Mouse (Mus musculus) ZHBTc4 (cell line): Measurements from ENCODE around the gene Cyct.

Source experiments
- DNase-seq: peaks from one replicate; pipeline ENCODE4 v3.0.0-alpha.2; 2011; ENCODE audit warnings: low read depth, low spot score

The Cyct gene

GRCm38 (mm10) chr2:76338215-76339156, 21.8 kb downstream of the Cyct start, which contains the start of gene Pde11a:
Gene Pde11a, minus strand, starts transcription at chr2:76338774.
- peak; percentile 83 for DNase-seq

GRCm38 (mm10) chr2:76334596-76334995, 25.7 kb downstream of the Cyct start:
- peak; percentile 61 for DNase-seq

- DNase-seq, result no peak
These were observed 28.0 kb downstream of the Cyct start for GRCm38 (mm10) chr2:76332161-76332805.

- DNase-seq, result no peak
These were observed 30.2 kb downstream of the Cyct start for GRCm38 (mm10) chr2:76330081-76330480.

DNA sequence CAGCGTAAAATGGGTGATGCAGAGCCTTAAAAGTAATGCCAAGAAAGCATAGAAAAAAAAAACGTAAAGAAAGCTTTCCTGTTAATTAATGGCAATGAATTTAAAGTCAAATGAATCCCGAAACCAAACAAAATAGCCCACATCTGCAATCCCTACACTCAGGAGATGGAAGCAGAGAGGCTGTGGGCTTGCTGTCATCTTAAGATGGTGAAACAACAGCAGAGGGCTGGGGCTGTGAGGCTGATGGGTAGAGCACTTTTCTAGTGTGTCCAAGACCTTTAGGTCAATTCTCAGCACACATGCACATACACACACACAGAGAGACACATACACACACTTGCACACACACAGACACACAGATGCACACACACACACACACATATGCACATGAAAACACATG, 34.1 kb downstream of the Cyct start:
- DNase-seq, result no peak

DNA sequence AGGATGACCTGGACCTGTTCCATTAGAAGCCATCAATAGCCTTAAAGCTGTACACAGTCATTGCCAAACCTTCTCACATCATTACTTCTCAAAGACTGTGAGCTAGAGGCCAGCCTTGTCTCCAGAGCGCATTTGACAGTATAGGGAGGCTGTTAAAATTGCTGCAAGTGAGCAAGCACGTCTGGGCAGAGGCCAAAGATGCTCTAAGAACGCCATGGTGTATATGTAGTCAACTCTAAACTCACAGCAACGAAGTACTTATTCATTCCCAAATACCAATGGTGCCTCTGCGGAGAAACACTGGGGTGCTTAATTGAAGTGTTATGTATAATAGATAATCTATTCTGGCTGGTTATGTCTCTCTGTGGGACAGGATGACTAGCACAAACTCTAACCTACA, 35.8 kb downstream of the Cyct start:
- DNase-seq, result no peak

GRCm38 (mm10) chr2:76323185-76323875, 36.9 kb downstream of the Cyct start:
- DNase-seq, result no peak

DNA sequence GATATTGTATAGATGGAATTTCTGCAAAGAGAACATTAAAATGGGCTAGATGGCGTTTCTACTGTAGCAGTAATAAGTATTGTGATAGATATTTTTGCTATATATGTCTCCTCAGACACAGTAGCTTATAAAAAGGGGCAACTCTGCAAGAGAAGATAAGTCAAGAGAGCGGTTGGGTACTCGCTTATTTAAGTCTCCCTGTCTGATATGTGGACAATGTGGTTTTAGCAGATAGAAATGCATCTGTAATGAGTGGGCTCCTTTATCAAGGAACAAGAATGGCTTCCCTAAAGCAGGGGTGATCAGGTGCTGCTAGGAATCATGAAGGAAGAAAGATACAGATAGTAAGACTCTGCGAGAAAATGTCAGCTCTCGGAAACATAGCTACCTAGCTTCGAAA, 39.9 kb downstream of the Cyct start:
- no peak for DNase-seq

- no peak for DNase-seq
These were observed 41.0 kb downstream of the Cyct start for GRCm38 (mm10) chr2:76319231-76319630.
